Mouse (Mus musculus): Measurements from ENCODE around the gene Zfp184. TPM values are rescaled to one million over a fixed set of nuclear protein-coding genes. Genes with fewer than 3 reads are reported as not detected.
A peak's percentile ranks its signal among the peaks of the same experiment; 100 is the strongest.

Gene Zfp184
- total RNA-seq, 2 experiments from 2014 or later, result 0.67 to 1.3 TPM

DNA sequence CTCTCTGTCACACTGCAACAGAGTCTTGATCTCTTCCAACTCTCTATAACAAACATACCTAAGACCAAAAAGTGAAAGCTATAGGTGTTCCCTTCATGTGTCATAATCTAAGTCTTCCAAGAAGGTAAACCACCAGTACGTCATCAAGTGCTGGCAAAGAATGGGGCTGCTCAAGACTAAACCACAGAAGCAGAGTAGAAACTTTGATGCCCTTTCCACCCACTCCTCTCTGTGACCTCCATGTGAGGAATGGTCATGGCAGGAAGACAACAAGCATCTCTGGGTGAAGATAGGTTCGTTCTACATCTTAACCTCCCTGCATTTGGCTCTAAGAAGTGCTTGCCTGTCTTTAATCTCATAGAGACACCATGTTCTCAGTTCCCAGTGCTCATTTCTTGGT, 39.6 kb downstream of the Zfp184 start:
- DNase-seq, result no peak

DNA sequence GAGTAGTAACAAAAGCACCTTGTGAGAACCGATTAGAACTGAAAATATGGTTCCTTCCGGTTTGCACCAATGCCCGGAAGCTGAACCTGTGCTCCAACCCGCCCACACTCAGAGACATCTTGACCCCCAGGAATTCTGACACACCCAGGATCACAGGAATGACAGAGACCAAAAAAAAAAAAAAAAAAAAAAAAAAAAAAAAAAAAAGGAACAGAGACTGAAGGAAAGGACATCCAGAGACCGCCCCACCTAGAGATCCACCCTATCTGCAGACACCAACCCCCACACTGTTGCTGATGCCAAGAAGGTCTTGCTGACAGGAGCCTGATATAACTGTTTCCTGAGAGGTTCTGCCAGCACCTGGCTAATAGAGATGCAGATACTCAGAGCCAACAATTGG, 47.7 kb downstream of the Zfp184 start:
- no peak for DNase-seq

DNA sequence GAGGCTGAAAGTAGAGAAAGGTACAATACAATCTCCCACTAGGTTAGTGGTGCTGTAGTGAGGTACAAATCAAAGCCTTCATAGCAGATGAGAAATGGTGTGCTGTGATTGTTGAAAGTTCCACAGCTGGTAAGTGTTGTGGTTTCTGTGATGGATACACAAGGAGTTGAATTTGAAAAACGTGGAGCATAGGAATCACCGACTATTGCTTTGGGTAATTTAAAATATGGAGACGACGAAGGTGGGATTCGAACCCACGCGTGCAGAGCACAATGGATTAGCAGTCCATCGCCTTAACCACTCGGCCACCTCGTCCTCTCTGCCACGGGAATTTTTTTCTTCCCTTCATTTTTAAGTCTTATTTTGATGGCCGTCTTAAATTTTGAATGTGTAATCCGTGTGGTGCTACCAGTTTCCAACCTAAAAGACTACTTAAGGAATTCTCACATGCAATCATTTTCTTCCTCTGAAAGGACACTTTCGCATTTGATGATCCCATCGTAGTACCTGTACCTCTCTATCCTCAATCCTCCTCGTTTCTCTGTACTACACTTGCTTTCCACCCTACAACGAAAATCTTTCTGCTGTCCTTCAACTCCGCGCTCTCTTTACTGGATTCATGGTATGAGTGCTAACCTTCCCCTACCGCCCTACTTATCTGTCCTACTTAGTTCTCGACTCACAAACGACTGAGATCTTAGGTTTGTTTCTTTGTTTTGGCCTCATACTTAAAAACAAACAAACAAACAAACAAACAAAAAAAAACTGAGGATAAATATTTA, 49.3 kb downstream of the Zfp184 start:
- DNase-seq, result peak; percentile 22 to 51

DNA sequence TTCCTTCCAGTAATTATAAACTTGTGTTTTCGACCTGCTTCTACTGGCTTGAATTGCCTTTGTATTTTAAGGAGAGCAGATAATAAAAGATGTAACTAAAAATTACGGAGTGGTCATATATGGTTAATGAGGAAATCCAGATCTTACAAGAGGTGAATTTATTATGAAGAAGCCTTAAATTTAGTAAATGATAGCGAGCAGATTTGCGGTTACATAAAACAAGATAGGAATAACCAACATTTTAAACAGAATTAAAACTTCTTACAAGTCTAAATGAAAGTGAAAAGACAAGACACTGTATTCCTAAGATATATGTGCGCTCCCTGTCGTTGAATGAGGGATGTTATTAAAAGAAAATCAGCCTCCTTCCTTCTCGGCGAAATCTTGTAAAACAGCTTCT, 50.0 kb downstream of the Zfp184 start:
- no peak for DNase-seq

DNA sequence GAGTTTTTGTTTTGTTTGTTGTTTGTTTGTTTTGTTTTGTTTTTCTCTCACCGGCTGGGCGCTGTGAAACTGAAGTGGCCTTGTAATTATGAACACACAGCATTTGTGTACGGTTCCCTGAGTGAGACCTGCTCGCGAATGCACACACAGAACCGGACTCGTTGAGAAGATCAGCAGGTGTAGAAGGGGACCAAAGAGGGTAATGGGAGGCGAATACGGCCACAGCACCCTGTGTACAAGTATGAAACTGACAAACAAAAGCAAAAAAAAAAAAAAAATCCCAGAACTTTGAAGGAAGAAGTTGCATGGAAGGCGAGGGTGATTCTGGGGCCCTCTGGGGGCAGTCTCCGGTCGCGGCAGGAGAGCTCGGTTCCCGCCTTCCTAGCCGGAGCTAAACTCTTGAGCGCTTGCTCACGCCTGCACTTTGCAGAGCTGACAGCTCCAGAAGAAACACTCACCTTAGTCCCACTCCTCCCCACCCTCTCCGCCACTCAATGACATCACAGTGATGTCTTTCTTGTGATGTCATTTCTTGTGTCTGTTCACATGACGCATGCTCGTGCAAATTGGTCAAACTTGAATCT, 50.5 kb downstream of the Zfp184 start:
- peak; percentile 32 to 50 for DNase-seq

DNA sequence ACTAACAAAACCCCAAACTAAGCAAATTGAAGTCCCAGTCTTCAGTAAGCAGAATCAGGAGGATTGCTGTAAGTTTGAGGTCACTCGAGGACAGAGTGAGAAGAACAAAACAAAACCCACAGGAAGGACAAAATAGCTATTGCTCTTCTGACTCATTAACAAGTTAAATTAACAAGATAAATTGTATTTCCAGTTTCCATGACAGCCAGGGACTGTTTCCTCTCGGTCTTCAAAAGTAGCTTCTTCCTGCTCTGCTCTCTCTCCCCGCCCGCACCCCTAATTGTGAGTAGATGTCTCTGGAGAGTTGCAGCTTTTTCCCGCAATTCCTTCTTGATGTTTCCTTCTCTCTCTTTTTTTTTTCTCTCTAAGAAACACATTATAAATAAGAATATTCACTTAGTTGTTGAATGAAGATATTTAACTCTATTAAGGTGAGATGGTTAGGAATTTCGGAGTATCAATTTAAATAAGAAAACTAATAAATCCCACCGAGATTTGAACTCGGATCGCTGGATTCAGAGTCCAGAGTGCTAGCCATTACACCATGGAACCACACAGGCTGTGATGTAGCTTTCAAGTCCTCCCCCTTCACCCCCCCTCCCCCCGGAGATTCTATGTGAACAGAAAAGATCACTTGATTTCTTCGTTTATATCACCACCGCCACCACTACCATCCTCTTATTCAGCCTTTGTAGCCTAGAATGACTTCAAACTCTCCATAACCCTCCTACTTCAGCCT, 51.4 kb downstream of the Zfp184 start:
- DNase-seq, result peak; percentile 8 to 41

DNA sequence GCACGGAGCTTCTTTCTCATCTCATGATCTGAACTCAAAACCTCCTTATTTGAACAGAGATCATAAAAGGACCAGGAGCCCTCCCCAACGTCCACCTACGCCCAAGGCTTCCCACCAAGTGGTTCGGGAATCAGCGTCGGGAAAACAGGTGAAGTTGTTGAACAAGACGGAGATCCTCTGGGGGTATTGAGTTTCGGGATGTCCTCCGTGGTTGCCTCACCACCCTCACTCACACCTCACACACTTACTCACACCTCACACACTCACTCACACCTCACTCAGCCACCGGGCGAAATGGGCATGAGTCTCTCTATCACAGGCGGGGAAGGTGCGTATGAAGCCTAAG, 51.9 kb downstream of the Zfp184 start:
- peak in 1 of 2 experiments; percentile 23 for DNase-seq

DNA sequence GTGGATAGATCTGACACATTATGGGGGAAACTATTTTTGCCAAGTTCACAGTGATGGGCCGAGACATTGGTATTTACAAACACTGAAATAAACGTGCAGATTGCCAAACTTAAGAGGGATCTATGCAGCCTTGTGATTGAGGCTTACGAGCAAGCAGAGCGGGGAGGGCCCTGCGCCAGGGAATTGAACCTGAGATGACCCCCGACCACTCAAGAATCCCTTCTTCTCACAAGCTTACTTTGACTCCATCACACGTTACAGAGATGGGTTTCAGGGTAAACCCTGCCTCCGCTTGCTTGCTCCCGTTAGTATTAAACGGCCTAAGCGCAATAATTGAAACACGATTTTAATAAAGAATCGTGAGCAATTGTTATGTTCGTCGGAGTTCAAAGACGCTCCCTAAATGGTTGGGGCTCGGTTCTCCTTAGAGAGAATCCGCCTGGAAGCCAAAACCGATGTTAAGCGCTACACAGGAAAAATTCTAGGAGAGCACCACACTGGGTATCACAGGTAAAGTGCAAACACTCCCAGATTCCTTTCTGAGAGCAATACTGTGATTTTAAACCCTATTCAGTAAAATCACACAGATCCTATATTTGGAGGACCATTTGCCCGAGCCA, 52.4 kb downstream of the Zfp184 start:
- no peak for DNase-seq

DNA sequence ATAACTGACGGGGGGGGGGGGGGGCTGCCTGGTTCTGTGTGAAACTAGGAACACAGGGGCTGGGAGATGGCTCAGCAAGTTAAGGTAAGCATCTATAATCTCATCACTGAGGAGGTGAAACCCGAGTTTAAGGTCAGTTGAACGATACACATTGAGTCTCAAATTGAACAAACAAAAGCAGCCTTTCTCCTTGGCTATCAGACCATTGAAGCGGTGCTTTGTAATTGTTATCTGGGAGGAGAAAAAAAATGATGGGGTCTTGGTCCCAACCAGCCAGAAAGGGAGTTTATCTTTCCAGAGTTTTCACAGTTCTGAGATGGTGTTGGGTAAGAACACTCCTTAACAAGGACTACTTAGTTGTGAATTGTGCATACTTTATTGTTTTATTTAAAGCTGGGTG, 52.9 kb downstream of the Zfp184 start:
- DNase-seq, result no peak

DNA sequence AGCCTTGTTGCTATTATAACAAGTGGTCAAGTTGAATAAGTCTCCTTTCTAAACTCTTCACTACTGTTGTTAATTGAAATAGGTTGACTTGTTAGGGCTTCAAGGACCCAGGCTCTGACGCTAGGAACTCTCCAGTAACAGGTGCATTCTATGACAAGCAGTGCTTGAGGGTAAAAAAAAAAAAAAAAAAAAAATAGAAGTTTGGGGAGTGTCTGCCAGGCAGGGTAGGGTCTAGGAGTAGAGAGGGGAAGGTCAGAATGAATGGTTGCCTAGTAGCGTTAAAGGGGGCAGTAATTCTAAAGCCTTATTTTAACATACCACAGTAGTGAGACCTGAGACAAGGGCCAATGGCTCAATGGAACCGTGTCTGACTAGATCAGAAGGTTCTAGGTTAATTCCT, 53.5 kb downstream of the Zfp184 start:
- DNase-seq, result no peak

DNA sequence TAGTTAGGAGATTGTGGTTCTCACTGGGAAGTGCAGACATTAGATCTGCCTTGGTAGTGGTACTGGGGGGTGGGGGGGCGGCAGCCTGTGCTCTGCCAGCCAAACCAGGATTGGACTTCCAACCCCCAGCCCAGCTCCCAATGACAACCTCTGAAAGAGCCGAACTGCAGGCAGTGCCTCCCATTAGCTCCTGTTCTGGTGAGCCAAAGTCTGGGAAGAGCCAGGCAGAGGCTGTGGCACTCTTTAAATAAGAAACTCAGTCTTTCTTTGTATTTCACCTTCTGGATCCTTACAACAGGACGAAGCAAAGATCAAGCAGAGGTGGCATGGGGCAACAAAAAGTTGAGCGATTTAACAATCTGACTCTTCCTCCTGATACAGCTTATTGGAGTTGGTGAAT, 54.3 kb downstream of the Zfp184 start:
- DNase-seq, result no peak

DNA sequence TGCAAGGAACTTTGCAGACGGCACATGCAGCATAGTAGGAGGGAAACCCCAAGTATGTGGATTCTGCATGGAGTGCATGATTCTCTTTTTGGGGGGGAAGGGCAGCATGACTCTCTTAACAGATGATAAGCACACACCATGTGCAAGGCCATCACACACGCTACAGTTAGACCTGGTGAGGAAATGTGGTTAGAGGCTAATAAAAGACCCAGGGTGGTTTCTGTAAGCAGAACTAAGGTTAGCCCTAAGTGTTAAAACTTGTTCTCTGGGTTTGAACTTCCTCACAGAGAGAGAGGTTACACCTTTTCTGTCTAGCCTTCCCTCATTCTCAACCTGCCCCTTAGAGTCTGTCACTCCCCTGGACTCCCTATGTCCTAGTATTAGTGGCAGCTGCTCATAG, 56.5 kb downstream of the Zfp184 start:
- DNase-seq, result no peak

DNA sequence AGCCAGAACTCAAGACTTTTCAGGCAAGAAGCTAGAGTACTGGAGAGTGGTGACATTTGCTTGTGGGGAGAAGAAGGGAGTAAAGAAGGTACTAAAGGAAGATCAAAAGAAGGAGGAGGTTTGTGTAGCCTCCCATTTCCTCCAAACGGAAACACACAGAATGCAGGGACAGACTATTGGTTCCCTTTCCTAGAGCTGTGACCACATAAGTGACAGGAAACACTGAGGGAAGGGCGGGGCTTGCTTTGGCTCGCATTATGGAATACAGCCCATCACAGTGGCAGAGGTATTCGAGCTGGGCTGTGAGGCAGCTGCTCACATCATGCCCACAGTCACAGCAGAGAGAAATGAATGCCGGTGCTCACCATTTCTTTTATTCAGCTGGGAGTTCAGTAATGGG, 56.9 kb downstream of the Zfp184 start:
- no peak for DNase-seq

DNA sequence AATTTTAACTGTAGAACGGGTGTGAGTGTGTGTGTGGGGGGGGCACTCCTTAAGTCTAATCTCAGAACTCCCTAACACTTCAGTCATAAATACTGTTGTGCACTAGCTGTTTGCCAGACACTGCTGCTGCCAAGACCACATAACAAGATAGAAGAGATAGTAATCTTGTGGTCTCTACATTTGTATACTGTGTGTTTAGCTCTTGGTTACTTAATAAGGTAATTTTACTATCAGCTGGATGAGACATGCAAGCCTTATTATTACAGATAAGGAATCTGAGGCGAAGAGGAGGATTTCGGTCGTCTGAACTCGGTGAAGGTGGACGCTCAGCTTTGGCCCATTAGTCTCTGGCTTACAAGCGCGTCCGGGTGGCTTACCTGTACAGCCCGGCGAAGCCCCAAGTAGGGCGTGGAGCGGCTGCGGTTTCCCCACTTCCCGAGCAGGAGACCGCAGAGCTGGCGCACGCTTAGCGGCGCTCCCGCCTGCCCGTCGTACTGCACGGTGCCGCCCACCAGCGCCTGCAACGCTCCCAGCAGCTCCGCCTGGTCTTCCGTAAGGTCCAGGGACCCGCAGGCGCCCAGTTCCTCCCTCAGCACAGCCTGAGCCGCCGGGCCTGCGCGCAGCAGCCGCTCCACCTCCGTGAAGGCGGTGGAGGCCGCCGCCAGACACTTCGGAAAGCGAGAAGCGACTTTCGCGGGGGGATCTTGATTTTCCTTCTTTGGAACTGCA, 60.9 kb downstream of the Zfp184 start:
- DNase-seq, result peak in 1 of 2 experiments; percentile 53

DNA sequence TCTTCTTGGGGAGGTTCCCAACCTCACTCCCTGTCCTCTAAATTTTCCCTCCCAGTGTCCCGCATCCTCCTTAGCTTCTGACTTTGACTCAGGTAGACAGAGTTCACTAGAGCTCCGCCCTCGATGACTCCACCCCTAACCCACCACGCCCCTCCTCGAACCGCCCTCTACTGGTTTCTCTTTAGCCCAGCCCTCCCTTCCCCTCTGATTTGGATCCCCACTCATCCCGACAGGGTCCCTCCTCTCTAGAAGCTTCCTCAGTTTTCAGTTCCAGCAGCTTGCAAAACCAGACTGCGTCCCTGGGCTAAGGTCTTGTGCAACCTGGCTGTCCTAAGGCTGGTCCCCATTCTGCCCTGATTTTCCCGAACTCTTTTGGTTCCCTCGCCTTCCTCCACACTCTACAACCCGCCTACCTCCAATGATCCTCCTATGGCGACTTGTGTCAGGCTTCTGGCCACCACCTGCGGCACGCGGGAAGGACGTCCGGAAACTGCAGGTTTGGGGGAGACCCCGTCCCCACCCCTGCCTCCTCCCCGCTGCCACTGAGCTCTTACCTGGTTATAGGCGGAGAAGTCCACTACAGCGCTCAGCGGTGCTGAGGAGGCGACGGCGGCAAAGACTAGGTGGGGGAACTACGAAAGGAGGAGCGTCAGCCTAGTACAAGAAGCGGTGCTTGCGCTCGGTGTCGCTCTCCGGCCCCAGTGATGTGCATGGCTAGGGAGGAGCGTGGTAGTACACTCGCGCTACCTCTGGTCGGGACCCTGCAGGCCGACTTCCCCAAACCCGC, 61.6 kb downstream of the Zfp184 start:
- peak; percentile 64 to 73 for DNase-seq

DNA sequence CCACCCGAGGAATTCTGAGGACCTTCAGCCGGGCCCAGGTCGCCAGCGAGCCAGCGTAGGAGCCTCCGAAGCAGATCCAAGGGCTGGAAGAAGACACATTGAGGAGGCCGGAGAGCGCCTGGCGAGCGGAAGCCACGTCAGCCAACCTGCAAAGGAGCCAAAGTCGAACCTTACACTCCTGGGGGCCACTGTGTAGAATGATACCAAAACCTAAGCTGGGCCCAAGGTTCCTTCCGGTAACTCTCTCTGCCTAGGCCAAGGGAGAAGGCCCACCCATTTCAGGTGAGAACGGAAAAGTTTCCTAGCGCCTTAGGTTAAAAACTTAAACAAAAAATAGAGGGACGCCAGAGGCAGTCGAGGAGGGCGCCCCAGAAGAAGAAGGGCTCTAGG, 62.2 kb downstream of the Zfp184 start:
- DNase-seq, result no peak

DNA sequence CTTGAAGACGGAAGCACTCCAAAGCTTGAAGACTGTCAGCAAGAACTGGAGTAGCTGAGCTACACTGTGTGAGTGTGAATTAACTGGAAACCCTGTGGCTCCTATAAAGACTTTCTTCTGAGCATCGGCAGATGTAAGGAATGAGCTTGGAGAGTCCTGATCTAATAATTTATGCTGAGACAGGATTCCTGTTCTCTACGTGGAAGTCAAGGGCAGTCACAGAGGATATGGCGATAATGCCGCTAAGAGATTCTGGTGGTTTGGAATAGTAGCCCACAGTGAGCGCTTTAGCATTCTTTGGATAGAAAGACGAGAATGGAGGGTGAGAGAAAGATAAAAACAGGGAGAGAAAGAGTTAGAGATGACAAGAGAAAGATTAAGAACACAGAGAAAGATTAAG, 63.0 kb downstream of the Zfp184 start:
- no peak for DNase-seq

DNA sequence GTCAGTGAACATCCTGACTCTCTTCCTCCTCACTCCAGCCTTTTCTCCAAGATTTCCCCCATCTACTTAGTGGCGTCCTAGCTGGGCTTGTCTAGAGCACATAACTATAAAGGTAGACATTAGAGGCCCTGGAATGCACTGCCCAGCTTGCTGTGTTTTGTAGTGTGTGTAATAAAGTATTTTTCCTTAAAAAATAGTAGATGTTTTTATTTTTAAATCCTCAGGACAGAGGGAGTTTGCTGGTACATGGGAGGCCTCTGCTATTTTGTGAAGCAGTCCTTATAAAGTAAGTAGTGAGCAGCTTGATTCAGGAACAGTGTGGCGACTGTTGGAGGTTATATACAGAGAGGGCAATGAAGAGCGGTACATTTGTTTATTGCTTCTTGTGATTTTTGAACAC, 63.8 kb downstream of the Zfp184 start:
- no peak for DNase-seq

DNA sequence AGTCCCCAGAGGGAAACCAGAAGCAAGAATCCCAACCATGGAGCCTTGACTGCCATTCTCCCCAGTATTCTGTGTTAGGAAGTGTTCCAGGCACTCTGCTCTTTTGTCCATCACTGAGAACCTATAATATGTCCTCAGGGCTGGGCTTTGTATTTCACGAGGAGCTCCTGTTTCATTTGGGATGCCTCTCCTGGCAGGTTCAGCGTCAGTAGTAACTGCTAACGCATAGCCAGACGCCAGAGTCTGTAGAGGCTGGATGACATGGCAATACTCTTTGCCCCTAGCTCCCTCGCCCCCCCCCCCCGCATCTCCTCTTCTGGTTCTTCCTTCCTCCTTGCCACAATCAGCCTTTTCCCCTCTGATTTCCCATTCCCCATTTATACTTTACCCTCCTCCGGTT, 64.7 kb downstream of the Zfp184 start, which contains the start of gene Prss16:
TSS of gene Prss16 (minus strand) at position 101 of the 400 bp plus-strand sequence.
- DNase-seq, result no peak
